Mouse (Mus musculus) liver, postnatal 0 days (tissue): ENCODE results near the gene Adh7. TPM values are rescaled to one million over a fixed set of nuclear protein-coding genes. Genes with fewer than 3 reads are reported as not detected.
A peak's percentile ranks its signal among the peaks of the same experiment; 100 is the strongest.

Experiments
- ATAC-seq: fragments of 200-750 bp; cut with Nextera tagmentation; 2 replicates; pipeline ENCODE4 v1.8.0; 2017; ENCODE audit warnings: mild to moderate bottlenecking, moderate library complexity
- DNase-seq: peaks from one replicate; pipeline ENCODE4 v3.0.0-alpha.2; 2016
- H3K27ac ChIP-seq: fragments of 300-500 bp; sonication (generic); 2 replicates; pipeline ENCODE4 v1.5.1; 2014; ENCODE audit warnings: antibody characterized with exemption, moderate library complexity, mild to moderate bottlenecking, low read depth
- H3K27me3 ChIP-seq: fragments of 300-500 bp; sonication (generic); 2 replicates; pipeline ENCODE4 v1.6.1; 2014; ENCODE audit warnings: low read length, control low read depth, mixed read lengths; ENCODE audit not compliant: insufficient read depth
- H3K36me3 ChIP-seq: fragments of 300-500 bp; sonication (generic); replicated peaks from 2 replicates; pipeline ENCODE4 v1.6.1; 2014; ENCODE audit warnings: mild to moderate bottlenecking, control low read depth, low read length, moderate library complexity, mixed read lengths; ENCODE audit not compliant: insufficient read depth
- H3K4me1 ChIP-seq: fragments of 300-500 bp; sonication (generic); 2 replicates; pipeline ENCODE4 v1.6.1; 2014; ENCODE audit warnings: antibody characterized with exemption, mild to moderate bottlenecking, control low read depth; ENCODE audit not compliant: insufficient read depth
- H3K4me2 ChIP-seq: fragments of 300-500 bp; sonication (generic); 2 replicates; pipeline ENCODE4 v1.6.1; 2014; ENCODE audit warnings: low read depth, mild to moderate bottlenecking, low read length, moderate library complexity, mixed read lengths
- H3K4me3 ChIP-seq: fragments of 300-500 bp; sonication (generic); 2 replicates; pipeline ENCODE4 v1.5.1; 2014; ENCODE audit warnings: low read depth, low read length
- H3K9ac ChIP-seq: fragments of 300-500 bp; sonication (generic); replicated peaks from 2 replicates; pipeline ENCODE4 v1.6.1; 2014; ENCODE audit warnings: mild to moderate bottlenecking, moderate library complexity
- H3K9me3 ChIP-seq: fragments of 300-500 bp; sonication (generic); 2 replicates; pipeline ENCODE4 v1.6.1; 2016; ENCODE audit warnings: mild to moderate bottlenecking, control low read depth, low read length, mixed read lengths
- CTCF ChIP-seq: sonication (generic); IDR thresholded peaks from 2 replicates; pipeline ENCODE4 v1.5.1; 2016; ENCODE audit warnings: antibody characterized with exemption, low read depth
- EP300 ChIP-seq: IDR thresholded peaks from 2 replicates; pipeline ENCODE4 v1.6.1; 2016; ENCODE audit warnings: antibody characterized with exemption, low read depth, mild to moderate bottlenecking
- WGBS: fragments of 180-500 bp; shearing (Covaris S2); extraction: QIAGEN DNeasy Blood & Tissue Kit; methylation state at CpG from one replicate; pipeline ENCODE4 v1.1.7; 2014; ENCODE audit not compliant: insufficient replicate concordance; 5-methylcytosine and 5-hydroxymethylcytosine counted together
- polyA plus RNA-seq: library from polyadenylated mRNA; unstranded; fragments of >200 nt; fragmentation: Nextera tagmentation; extraction: Ambion mirVana; gene quantifications from 2 replicates; pipeline ENCODE4 v1.2.1, GENCODE M21; 2015

Adh7 gene
- polyA plus RNA-seq, 1 experiment from 2014 or later = 6.2 TPM

GRCm38 (mm10) chr3:138242933-138243332 lies 25.4 kb downstream of the Adh7 start:
- no peak overlapping the region for H3K9ac ChIP-seq
- no peaks in the 10 kb centered on the region for H3K9me3 ChIP-seq
- TF ChIP-seq EP300 = no peak
- no peak for TF ChIP-seq CTCF
- H3K4me3 ChIP-seq = no peak overlapping the region
- ATAC-seq (peak; percentile 35), DNase-seq (no peak)
- no peaks in the 10 kb centered on the region for H3K36me3 ChIP-seq
- WGBS = 62% methylated on average over 6 of the region's 6 CpGs
- peak overlapping the region; percentile 58; the same call in 1 of the 2 replicates for H3K27ac ChIP-seq
- H3K27me3 ChIP-seq = no peaks in the 10 kb centered on the region
- H3K4me1 ChIP-seq = peaks cover 18% of the 10 kb centered on the region
- no peak overlapping the region for H3K4me2 ChIP-seq

- Histone ChIP-seq H3K4me2 (no peak overlapping the region), H3K4me3 (no peak overlapping the region), H3K9me3 (no peaks in the 10 kb centered on the region), H3K27ac (no peak overlapping the region), H3K36me3 (no peaks in the 10 kb centered on the region), H3K4me1 (peaks cover 14% of the 10 kb centered on the region), H3K27me3 (no peaks in the 10 kb centered on the region), H3K9ac (no peak overlapping the region)
- no peak for TF ChIP-seq EP300
- TF ChIP-seq CTCF = no peak
- 70% methylated on average over 7 of the region's 7 CpGs for WGBS
- no peak for ATAC-seq
- no peak for DNase-seq
These were observed 26.8 kb downstream of the Adh7 start for GRCm38 (mm10) chr3:138244338-138244874.

GRCm38 (mm10) chr3:138246511-138247020 lies 29.0 kb downstream of the Adh7 start:
- H3K4me1 ChIP-seq = peaks cover 10% of the 10 kb centered on the region
- H3K27me3 ChIP-seq = no peaks in the 10 kb centered on the region
- TF ChIP-seq EP300 = no peak
- TF ChIP-seq CTCF = no peak
- H3K36me3 ChIP-seq = no peaks in the 10 kb centered on the region
- DNase-seq (no peak), ATAC-seq (no peak)
- H3K4me2 ChIP-seq = no peak overlapping the region
- H3K9ac ChIP-seq = no peak overlapping the region
- H3K27ac ChIP-seq = no peak overlapping the region
- no peaks in the 10 kb centered on the region for H3K9me3 ChIP-seq
- no peak overlapping the region for H3K4me3 ChIP-seq

GRCm38 (mm10) chr3:138247241-138247640 lies 29.7 kb downstream of the Adh7 start:
- Histone ChIP-seq H3K4me3 (no peak overlapping the region), H3K27me3 (no peaks in the 10 kb centered on the region), H3K4me1 (peaks cover 7% of the 10 kb centered on the region), H3K27ac (no peak overlapping the region), H3K4me2 (no peak overlapping the region), H3K9ac (no peak overlapping the region), H3K9me3 (no peaks in the 10 kb centered on the region), H3K36me3 (no peaks in the 10 kb centered on the region)
- ATAC-seq (no peak), DNase-seq (no peak)
- no peak for TF ChIP-seq CTCF
- no peak for TF ChIP-seq EP300
- 79% methylated on average over 4 of the region's 4 CpGs for WGBS

GRCm38 (mm10) chr3:138248011-138248410 lies 30.5 kb downstream of the Adh7 start:
- H3K27ac ChIP-seq = no peak overlapping the region
- ATAC-seq = no peak
- 78% methylated on average over 7 of the region's 7 CpGs for WGBS
- H3K4me3 ChIP-seq = no peak overlapping the region
- H3K4me1 ChIP-seq = 0 out of 2 replicates have a peak, but pooled peaks cover 3% of the 10 kb centered on the region
- TF ChIP-seq EP300 = no peak
- TF ChIP-seq CTCF = no peak
- no peak overlapping the region for H3K4me2 ChIP-seq
- H3K27me3 ChIP-seq = no peaks in the 10 kb centered on the region
- no peaks in the 10 kb centered on the region for H3K9me3 ChIP-seq
- no peak for DNase-seq
- no peaks in the 10 kb centered on the region for H3K36me3 ChIP-seq
- H3K9ac ChIP-seq = no peak overlapping the region

GRCm38 (mm10) chr3:138248746-138249145 lies 31.2 kb downstream of the Adh7 start:
- WGBS = 78% methylated on average over 8 of the region's 8 CpGs
- DNase-seq (no peak), ATAC-seq (no peak)
- Histone ChIP-seq H3K27me3 (no peaks in the 10 kb centered on the region), H3K36me3 (no peaks in the 10 kb centered on the region), H3K4me2 (no peak overlapping the region), H3K27ac (no peak overlapping the region), H3K9ac (no peak overlapping the region), H3K4me3 (no peak overlapping the region), H3K9me3 (no peaks in the 10 kb centered on the region), H3K4me1 (0 out of 2 replicates have a peak, but pooled peaks cover 3% of the 10 kb centered on the region)
- TF ChIP-seq CTCF = no peak
- TF ChIP-seq EP300 = no peak

GRCm38 (mm10) chr3:138251156-138251555 lies 33.6 kb downstream of the Adh7 start:
- ATAC-seq = no peak
- Histone ChIP-seq H3K4me1 (0 out of 2 replicates have a peak, but pooled peaks cover 7% of the 10 kb centered on the region), H3K27me3 (no peaks in the 10 kb centered on the region), H3K36me3 (no peaks in the 10 kb centered on the region), H3K9me3 (no peaks in the 10 kb centered on the region), H3K4me2 (no peak overlapping the region), H3K27ac (no peak overlapping the region), H3K4me3 (no peak overlapping the region), H3K9ac (no peak overlapping the region)
- DNase-seq = no peak
- WGBS = 74% methylated on average over 6 of the region's 6 CpGs
- no peak for TF ChIP-seq CTCF
- no peak for TF ChIP-seq EP300
